ENCODE assay signal across 21 mouse cellular contexts in the genomic region with DNA sequence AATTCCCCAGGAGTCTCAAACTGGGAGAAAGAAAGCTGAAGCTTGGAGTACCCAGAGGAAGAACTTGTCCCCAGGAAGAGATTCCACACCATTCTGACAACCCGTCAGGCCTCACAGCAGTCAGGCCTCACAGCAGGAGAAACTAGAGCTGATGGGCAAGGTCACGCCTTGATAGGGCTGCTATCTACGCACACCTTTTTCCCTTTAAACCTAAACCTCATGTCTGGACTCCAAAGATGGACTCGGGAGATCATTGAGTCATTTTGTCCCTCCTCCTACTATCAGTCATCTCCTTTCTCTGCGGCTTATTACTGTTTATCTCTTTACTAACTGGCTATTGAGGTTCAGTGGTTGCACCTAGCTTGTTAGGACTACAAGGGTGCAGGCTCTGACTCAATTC.
DNase-seq lines count a peak whose midpoint lies in the region; ATAC-seq and TF ChIP-seq lines count a peak whose summit lies in the region.
"Had no signal": no experiment of that assay in that cellular context is flagged by ENCODE, and none has a peak within 500 bp of the region (broad histone marks: within the 10 kb centered on the region; RNA-seq: fewer than 3 reads in every experiment).

No protein-coding gene starts in this region.

- no peak for TF ChIP-seq RAD21 in MEL (IDR thresholded peaks at IDR 0.05; ENCODE audit: low read depth, low read length)

- no peak for DNase-seq in MEL (ENCODE audit: low read depth, low spot score)
- DNase-seq in liver, embryonic 11.5 days (ENCODE audit: low spot score) = no peak
- DNase-seq: adrenal gland, adult 2 months; adrenal gland, adult 8-10 months; adrenal gland, postnatal 10 days; adrenal gland, postnatal 14 days; adrenal gland, postnatal 25 days; adrenal gland, postnatal 36 days; B cell, adult 2 months; cerebellum, adult 11 months; cerebellum, adult 11-12 months; cerebellum, adult 18-20 months; cerebellum, adult 2 months had no signal

- H3K9ac ChIP-seq in MEL (ENCODE audit: control insufficient read depth, low read depth, low read length, poor library complexity, severe bottlenecking) = no peak overlapping the region
- no peak overlapping the region for H3K9ac ChIP-seq in liver, embryonic 11.5 days (ENCODE audit: low read depth, low read length)
- no peak overlapping the region for H3K9ac ChIP-seq in forebrain, embryonic 16.5 days (replicated peaks; ENCODE audit: low read depth, low read length)
- no peak overlapping the region for H3K9ac ChIP-seq in kidney, embryonic 14.5 days (ENCODE audit: low read depth, low read length)

- no peaks in the 10 kb centered on the region for H3K9me3 ChIP-seq in MEL (replicated peaks; ENCODE audit: insufficient read depth, low read length)
- H3K9me3 ChIP-seq in liver, embryonic 11.5 days (ENCODE audit: control insufficient read depth, low read length) = no peaks in the 10 kb centered on the region
- H3K9me3 ChIP-seq in forebrain, embryonic 16.5 days (ENCODE audit: control insufficient read depth, low read length) = no peaks in the 10 kb centered on the region
- no peaks in the 10 kb centered on the region for H3K9me3 ChIP-seq in kidney, embryonic 14.5 days (ENCODE audit: control insufficient read depth, low read length)

- no peak for TF ChIP-seq POLR2A in MEL (IDR thresholded peaks at IDR 0.05; ENCODE audit: control insufficient read depth in 1 of 2, insufficient read depth in 1 of 2, low read depth in 1 of 2, low read length in 2 of 2, poor library complexity in 1 of 2)

- TF ChIP-seq EP300 in MEL (IDR thresholded peaks at IDR 0.05; ENCODE audit: low read depth in 1 of 2, low read length in 2 of 2) = peak in 1 of 2 experiments; percentile 42; a peak in 1 of 4 replicates

- H3K79me2 ChIP-seq in MEL (ENCODE audit: control insufficient read depth, insufficient read depth, low read length, poor library complexity) = no peaks in the 10 kb centered on the region

- H3K27ac ChIP-seq in MEL (ENCODE audit: control insufficient read depth, low read depth, low read length) = no peak overlapping the region
- no peak overlapping the region for H3K27ac ChIP-seq in liver, embryonic 11.5 days (ENCODE audit: low read depth, low read length)
- no peak overlapping the region for H3K27ac ChIP-seq in forebrain, embryonic 16.5 days (ENCODE audit: low read length)
- no peak overlapping the region for H3K27ac ChIP-seq in kidney, embryonic 14.5 days (ENCODE audit: low read depth, low read length)

- no peak for TF ChIP-seq CTCF in MEL (IDR thresholded peaks at IDR 0.05 in 2 of 3, conservative IDR thresholded peaks at IDR 0.05 in 1 of 3; ENCODE audit: control insufficient read depth in 1 of 3, insufficient read depth in 1 of 3, low read depth in 2 of 3, low read length in 3 of 3, poor library complexity in 1 of 3, severe bottlenecking in 1 of 3)

- no peaks in the 10 kb centered on the region for H3K36me3 ChIP-seq in MEL (ENCODE audit: control insufficient read depth in 1 of 2, insufficient read depth in 2 of 2, low read length in 2 of 2)
- H3K36me3 ChIP-seq in liver, embryonic 11.5 days (ENCODE audit: control insufficient read depth, insufficient read depth, low read length) = no peaks in the 10 kb centered on the region
- no peaks in the 10 kb centered on the region for H3K36me3 ChIP-seq in forebrain, embryonic 16.5 days (ENCODE audit: control insufficient read depth, insufficient read depth)
- no peaks in the 10 kb centered on the region for H3K36me3 ChIP-seq in kidney, embryonic 14.5 days (ENCODE audit: control insufficient read depth, insufficient read depth, low read length)
- H3K36me3 ChIP-seq: G1E had no signal

- 0 out of 4 replicates have a peak, but pooled peaks cover 0 to 2% of the 10 kb centered on the region in 2 experiments for H3K4me1 ChIP-seq in MEL (ENCODE audit: control insufficient read depth in 1 of 2, insufficient read depth in 2 of 2, low read length in 2 of 2)
- H3K4me1 ChIP-seq in liver, embryonic 11.5 days (replicated peaks; ENCODE audit: control insufficient read depth, insufficient read depth, low read length) = no peaks in the 10 kb centered on the region
- no peaks in the 10 kb centered on the region for H3K4me1 ChIP-seq in forebrain, embryonic 16.5 days (replicated peaks; ENCODE audit: control insufficient read depth, insufficient read depth, low read length)
- H3K4me1 ChIP-seq in kidney, embryonic 14.5 days (ENCODE audit: control insufficient read depth, insufficient read depth, low read length) = no peaks in the 10 kb centered on the region

- H3K27me3 ChIP-seq in MEL (ENCODE audit: control insufficient read depth in 1 of 2, insufficient read depth in 2 of 2, low read length in 2 of 2) = no peaks in the 10 kb centered on the region
- no peaks in the 10 kb centered on the region for H3K27me3 ChIP-seq in liver, embryonic 11.5 days (replicated peaks; ENCODE audit: control insufficient read depth, insufficient read depth, low read length)
- no peaks in the 10 kb centered on the region for H3K27me3 ChIP-seq in forebrain, embryonic 16.5 days (replicated peaks; ENCODE audit: control insufficient read depth, insufficient read depth, low read length)
- no peaks in the 10 kb centered on the region for H3K27me3 ChIP-seq in kidney, embryonic 14.5 days (ENCODE audit: control insufficient read depth, insufficient read depth, low read length)
- H3K27me3 ChIP-seq: Patski had no signal

- WGBS in liver, embryonic 11.5 days = 55% methylated on average over 5 of the region's 5 CpGs
- 84% methylated on average over 5 of the region's 5 CpGs for WGBS in forebrain, embryonic 16.5 days
- WGBS in kidney, embryonic 14.5 days = 90% methylated on average over 5 of the region's 5 CpGs

- H3K4me3 ChIP-seq in MEL (ENCODE audit: control insufficient read depth in 1 of 2, insufficient read depth in 1 of 2, low read depth in 2 of 2, low read length in 2 of 2) = no peak overlapping the region
- H3K4me3 ChIP-seq in liver, embryonic 11.5 days (ENCODE audit: low read depth, low read length) = no peak overlapping the region
- no peak overlapping the region for H3K4me3 ChIP-seq in forebrain, embryonic 16.5 days (replicated peaks; ENCODE audit: low read length)
- no peak overlapping the region for H3K4me3 ChIP-seq in kidney, embryonic 14.5 days (ENCODE audit: low read length)

- peak; percentile 61 for ATAC-seq in megakaryocyte progenitor cell, adult 5-6 weeks (replicated peaks; ENCODE audit: poor library complexity)
- peak; percentile 87 for ATAC-seq in megakaryocyte-erythroid progenitor cell, adult 5-6 weeks (replicated peaks; ENCODE audit: low FRiP score, low TSS enrichment, poor library complexity, severe bottlenecking)
- ATAC-seq in liver, embryonic 11.5 days (replicated peaks; ENCODE audit: low FRiP score) = no peak
- no peak for ATAC-seq in forebrain, embryonic 16.5 days
- ATAC-seq in kidney, embryonic 14.5 days (ENCODE audit: low FRiP score, low TSS enrichment) = no peak
- ATAC-seq: activated CD4-positive, CD25-positive, alpha-beta regulatory T cell, adult 4 months; CD4-positive, CD25-positive, alpha-beta regulatory T cell, adult 4 months; Patski had no signal

- H3K4me2 ChIP-seq in liver, embryonic 11.5 days = no peak overlapping the region
- no peak overlapping the region for H3K4me2 ChIP-seq in forebrain, embryonic 16.5 days (ENCODE audit: low read length)
- H3K4me2 ChIP-seq in kidney, embryonic 14.5 days (replicated peaks; ENCODE audit: low read depth, low read length) = no peak overlapping the region

TF ChIP-seq in MEL, 35 proteins besides CTCF, POLR2A, EP300 and RAD21:
- TF ChIP-seq TCF12 (IDR thresholded peaks at IDR 0.05; ENCODE audit: low read depth, low read length) = peak; percentile 41; the same call in 1 of the 2 replicates
- TF ChIP-seq E2F4 (IDR thresholded peaks at IDR 0.05; ENCODE audit: borderline replicate concordance, low read depth, low read length) = no peak

Comparison
In these comparisons a context has a peak if more than half of its experiments do, and no peak if none do; other contexts are left out.
1. ATAC-seq: peak in megakaryocyte progenitor cell, adult 5-6 weeks (single experiment) and megakaryocyte-erythroid progenitor cell, adult 5-6 weeks (single experiment); none in liver, embryonic 11.5 days (single experiment), forebrain, embryonic 16.5 days (single experiment) and kidney, embryonic 14.5 days (single experiment).